Comparison of ENCODE assay signal across 9 mouse cellular contexts in the genomic region with DNA sequence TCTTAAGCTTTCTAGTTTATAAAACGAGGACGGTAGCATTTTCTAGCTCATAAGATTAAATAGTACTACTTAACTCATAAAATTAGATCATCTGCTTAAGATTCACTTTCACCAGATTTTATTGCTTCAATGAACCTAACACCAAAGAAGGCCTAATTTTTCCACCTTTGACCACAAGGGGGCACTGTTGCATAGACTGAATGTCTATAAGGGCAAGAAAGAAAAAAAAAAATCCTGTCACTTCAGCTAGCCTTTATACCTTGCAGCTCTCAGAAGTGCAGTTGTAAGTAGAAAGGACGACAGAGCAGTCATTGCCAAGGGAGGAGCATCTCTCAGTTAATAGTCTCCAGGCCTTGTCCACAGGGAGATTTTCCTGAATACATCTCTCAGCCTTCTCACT.
DNase-seq lines count a peak whose midpoint lies in the region; ATAC-seq and TF ChIP-seq lines count a peak whose summit lies in the region.
"Had no signal": no experiment of that assay in that cellular context is flagged by ENCODE, and none has a peak within 500 bp of the region (broad histone marks: within the 10 kb centered on the region; RNA-seq: fewer than 3 reads in every experiment).

No protein-coding gene starts in this region.

- no peaks in the 10 kb centered on the region for H3K9me3 ChIP-seq in midbrain, embryonic 16.5 days (replicated peaks; ENCODE audit: control insufficient read depth, low read length, poor library complexity, severe bottlenecking)
- H3K9me3 ChIP-seq: liver, embryonic 13.5 days had no signal

- H3K4me2 ChIP-seq in midbrain, embryonic 16.5 days (ENCODE audit: low read length): no peak overlapping the region
- H3K4me2 ChIP-seq: liver, embryonic 13.5 days had no signal

- CTCF ChIA-PET in Patski (lab: Charles Lee): interaction anchor here (0.8 to 1.4 kb wide), 4 partner anchors 9 to 21 kb away, joined by 3 to 5 read pairs (median 4); no protein-coding TSS in a partner anchor

- H3K27me3 ChIP-seq in Patski: no peaks in the 10 kb centered on the region
- no peaks in the 10 kb centered on the region for H3K27me3 ChIP-seq in midbrain, embryonic 16.5 days (ENCODE audit: control insufficient read depth, insufficient read depth, low read depth, low read length)
- H3K27me3 ChIP-seq: liver, embryonic 13.5 days had no signal

- peaks cover 2% of the 10 kb centered on the region; the same call in 1 of the 2 replicates for H3K4me1 ChIP-seq in midbrain, embryonic 16.5 days (ENCODE audit: control insufficient read depth, insufficient read depth, low read length)

- no peak for ATAC-seq in Patski
- peak; percentile 57 for ATAC-seq in midbrain, embryonic 16.5 days

- no peak overlapping the region for H3K27ac ChIP-seq in midbrain, embryonic 16.5 days (ENCODE audit: low read length)
- H3K27ac ChIP-seq: liver, embryonic 13.5 days had no signal

- H3K36me3 ChIP-seq in midbrain, embryonic 16.5 days (ENCODE audit: control insufficient read depth, insufficient read depth, low read length): no peaks in the 10 kb centered on the region
- H3K36me3 ChIP-seq: liver, embryonic 13.5 days had no signal

- peak; percentile 42 for TF ChIP-seq CTCF in Patski (IDR thresholded peaks at IDR 0.05)

- in situ Hi-C loops in Patski (cut with MboI; ENCODE audit: low pct_unique_long_range_greater_than_20kb): no loop called here

- WGBS in midbrain, embryonic 16.5 days: 17% methylated on average over 3 of the region's 3 CpGs

- POLR2A ChIA-PET in Patski (lab: Charles Lee): no interaction called here

- intact Hi-C loops in heart, postnatal 36 days (cut with DNase I): loop anchor here (5.0 kb wide), 1 partner anchor 341 kb away; no protein-coding TSS in a partner anchor
- intact Hi-C loops in left cerebral cortex, postnatal 14 days (cut with DNase I): loop anchor here (10.0 kb wide), 1 partner anchor 101 kb away; no protein-coding TSS in a partner anchor

- peak; percentile 18 to 82 for DNase-seq in heart, adult 18-20 months
- no peak for DNase-seq in heart, adult 11 months
- no peak for DNase-seq in Patski (ENCODE audit: low read depth, low spot score)
- DNase-seq in cerebellum, postnatal 14 days: peak; percentile 78 to 89
- DNase-seq in heart, postnatal 36 days: peak; percentile 46 to 67
- DNase-seq in left cerebral cortex, postnatal 14 days (ENCODE audit: low spot score in 2 of 2): peak; percentile 86 to 88
- DNase-seq in testis, postnatal 14 days (ENCODE audit: low spot score): peak; percentile 53
- DNase-seq: liver, embryonic 13.5 days had no signal

- no peak overlapping the region for H3K9ac ChIP-seq in midbrain, embryonic 16.5 days (ENCODE audit: low read depth, low read length)
- H3K9ac ChIP-seq: liver, embryonic 13.5 days had no signal

- no peak overlapping the region for H3K4me3 ChIP-seq in midbrain, embryonic 16.5 days (ENCODE audit: low read depth, low read length)
- H3K4me3 ChIP-seq: liver, embryonic 13.5 days had no signal

Comparison
In these comparisons a context has a peak if more than half of its experiments do, and no peak if none do; other contexts are left out.
1. DNase-seq: peak in heart, adult 18-20 months (2 of 2), cerebellum, postnatal 14 days (2 of 2), heart, postnatal 36 days (2 of 2), left cerebral cortex, postnatal 14 days (2 of 2) and testis, postnatal 14 days (single experiment); none in heart, adult 11 months (single experiment) and Patski (single experiment).